Mouse (Mus musculus): Measurements from ENCODE around the gene Rcvrn.

- TF ChIP-seq CTCF (IDR thresholded peaks at IDR 0.05; ENCODE audit: control insufficient read depth, insufficient read depth, low read length) (no peak), POLR2A (IDR thresholded peaks at IDR 0.05; ENCODE audit: borderline replicate concordance, control insufficient read depth, low read depth, low read length) (no peak)
These were observed 46.4 kb downstream of the Rcvrn start for GRCm38 (mm10) chr11:67741569-67741968.
